Mouse (Mus musculus) kidney, adult 2 months (tissue): ENCODE measurements around the gene Frmd4b.

ENCODE experiments used
- CTCF ChIP-seq: fragments of 200-500 bp; conservative IDR thresholded peaks from 2 replicates; pipeline ENCODE4 v1.5.1; 2011; ENCODE audit warnings: low read depth, mild to moderate bottlenecking, control low read depth, low read length, moderate library complexity, mixed read lengths; ENCODE audit not compliant: insufficient read depth, insufficient read length
- POLR2A ChIP-seq: fragments of 200-500 bp; IDR thresholded peaks from one replicate; pipeline ENCODE4 v1.6.1; 2011; ENCODE audit warnings: low read depth, low read length, control low read depth

DNA sequence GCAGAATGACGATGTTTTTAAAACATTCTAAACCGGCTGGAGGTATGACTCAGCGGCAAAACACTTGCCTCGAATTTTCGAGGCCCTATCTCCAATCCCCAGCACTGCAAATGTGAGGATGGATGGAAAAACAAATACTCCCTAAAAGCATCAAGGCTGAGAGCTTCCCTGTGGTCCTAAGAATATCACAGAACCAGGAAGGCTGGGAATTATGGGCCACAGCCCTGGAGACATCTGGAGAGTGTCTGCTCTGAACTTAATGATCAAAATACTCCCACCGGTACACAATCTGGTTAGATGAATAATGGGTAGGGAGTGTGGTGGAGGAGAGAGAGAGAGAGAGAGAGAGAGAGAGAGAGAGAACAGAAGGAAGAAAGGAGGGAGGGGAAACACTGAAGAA lies 48.8 kb downstream of the Frmd4b start:
- TF ChIP-seq CTCF = no peak
- no peak for TF ChIP-seq POLR2A
